Mouse (Mus musculus): Measurements from ENCODE around the gene Trp73. TPM values are rescaled to one million over a fixed set of nuclear protein-coding genes. Genes with fewer than 3 reads are reported as not detected.
A peak's percentile ranks its signal among the peaks of the same experiment; 100 is the strongest.

Trp73 gene
- polyA plus RNA-seq, 1 experiment from 2014 or later, result 0.75 TPM

DNA sequence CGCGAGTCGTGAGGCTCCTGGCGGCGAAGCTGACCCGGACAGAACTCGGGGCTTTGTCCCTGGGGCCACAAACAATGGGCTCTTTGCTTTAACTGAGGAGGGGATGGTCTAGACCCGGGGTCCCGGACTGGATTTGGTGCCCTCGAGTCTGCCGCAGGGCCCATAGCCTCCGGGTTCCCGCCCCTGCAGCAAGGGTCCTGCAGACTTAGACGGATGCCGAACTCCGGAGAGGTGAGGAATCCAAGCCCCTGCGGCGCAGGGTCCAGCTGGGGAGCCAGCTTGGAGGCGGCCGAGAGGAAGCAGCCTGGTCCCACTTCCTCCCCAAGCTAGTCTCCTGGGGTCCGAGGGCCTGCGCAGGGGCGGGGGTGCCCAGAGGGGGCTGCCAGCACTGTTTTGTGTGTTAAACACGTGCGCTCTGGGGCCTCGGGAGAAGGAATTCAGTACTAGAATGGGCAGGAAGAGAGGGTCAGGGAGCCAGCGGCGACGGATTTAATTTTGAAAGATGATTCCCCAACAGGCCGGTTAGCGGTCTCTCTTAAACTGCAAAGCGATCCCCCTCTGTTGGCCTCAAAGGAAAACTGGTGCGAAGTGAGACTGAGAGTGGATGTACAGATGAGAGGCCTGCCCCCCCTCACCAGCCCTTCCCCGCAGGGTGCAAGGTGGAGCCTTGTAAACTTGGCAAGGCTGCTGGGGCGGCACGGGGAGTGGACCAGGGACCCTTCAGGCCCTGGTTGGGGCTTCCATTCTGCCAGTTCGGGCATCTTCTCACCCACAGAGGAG is 31.3 kb upstream of the Trp73 start:
- Histone ChIP-seq H3K4me1 (ENCODE audit: control insufficient read depth, insufficient read depth, low read length) (peaks cover 26% of the 10 kb centered on the region), H3K9me3 (ENCODE audit: control insufficient read depth, low read length) (no peaks in the 10 kb centered on the region), H3K4me2 (ENCODE audit: low read depth, severe bottlenecking) (peak overlapping the region; percentile 98), H3K36me3 (ENCODE audit: control insufficient read depth, insufficient read depth, low read length) (no peaks in the 10 kb centered on the region), H3K4me3 (ENCODE audit: low read depth, low read length) (peak overlapping the region; percentile 71), H3K27me3 (ENCODE audit: control insufficient read depth, insufficient read depth, low read length) (peaks cover 11% of the 10 kb centered on the region; the same call in 1 of the 2 replicates), H3K27ac (replicated peaks; ENCODE audit: low read depth, low read length) (peak overlapping the region; percentile 70), H3K9ac (ENCODE audit: low read length) (peak overlapping the region; percentile 72)
- ATAC-seq (ENCODE audit: insufficient number of reproducible peaks, low FRiP score, low TSS enrichment, low read depth) (peak; percentile 32; the same call in 1 of the 2 replicates), DNase-seq (ENCODE audit: low spot score) (peak; percentile 71)
- 1% methylated on average over 37 of the region's 37 CpGs for WGBS

DNA sequence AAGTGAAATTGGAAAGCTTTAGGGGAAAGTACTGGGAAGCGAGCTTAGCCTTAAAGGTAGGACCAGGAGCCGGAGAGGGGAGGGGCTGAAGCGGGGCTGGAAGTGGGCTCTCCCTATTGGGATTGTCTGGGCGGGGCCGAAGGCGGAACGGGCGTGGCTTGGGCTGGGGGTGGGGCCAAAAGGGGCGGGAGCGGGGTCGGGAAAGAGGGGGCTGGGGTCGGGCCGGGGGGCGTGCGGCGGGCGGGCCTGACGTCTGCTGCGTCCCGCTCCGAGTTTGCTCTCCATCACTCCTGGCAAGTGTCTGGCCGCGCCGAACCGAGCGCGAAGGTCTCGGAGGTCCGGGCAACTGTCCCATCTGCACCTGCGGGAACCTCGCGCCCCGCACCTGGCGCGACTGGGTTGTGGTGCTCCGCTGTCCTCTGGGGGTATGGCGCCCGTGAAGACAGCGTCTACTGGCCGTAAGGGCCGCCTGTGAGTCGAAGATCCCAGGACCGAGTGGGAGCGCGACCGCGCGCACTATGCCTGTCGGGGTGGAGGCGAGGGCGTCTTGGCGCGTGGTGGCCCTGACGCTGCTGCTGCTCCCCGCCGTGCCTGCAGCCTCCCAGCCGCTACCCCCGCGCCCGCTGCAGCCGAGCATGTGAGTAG is 30.6 kb upstream of the Trp73 start, which contains the start of gene Megf6:
Gene Megf6, plus strand, starts transcription at position 225 of the 645 bp plus-strand sequence.
- H3K36me3 ChIP-seq (ENCODE audit: control insufficient read depth, insufficient read depth, low read length), result no peaks in the 10 kb centered on the region

DNA sequence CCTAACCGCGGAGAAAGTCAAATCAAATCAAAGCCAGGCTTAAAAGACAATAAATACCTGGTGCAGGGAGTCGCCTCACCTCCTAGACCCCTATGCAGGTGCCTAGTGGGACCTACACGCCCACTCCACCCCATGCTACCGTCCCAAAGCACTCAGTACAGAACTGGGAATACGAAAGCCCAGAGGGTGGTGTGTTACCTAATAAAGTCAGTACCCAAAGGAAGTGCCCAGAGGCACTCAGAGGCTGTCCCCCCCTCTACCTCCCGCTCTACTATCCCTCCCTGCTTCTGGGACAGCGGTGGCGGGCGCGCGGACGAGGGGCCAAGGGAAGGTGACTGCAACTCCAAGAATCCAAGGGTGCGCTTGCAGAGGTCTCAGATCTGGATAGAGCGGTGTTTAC is 30.0 kb upstream of the Trp73 start:
- peak; percentile 40; the same call in 1 of the 2 replicates for ATAC-seq (ENCODE audit: insufficient number of reproducible peaks, low FRiP score, low TSS enrichment, low read depth)
- peak overlapping the region; percentile 98 for H3K4me2 ChIP-seq (ENCODE audit: low read depth, severe bottlenecking)
- 0 out of 2 replicates have a peak overlapping the region, but pooled peaks have one; percentile 8 for H3K9ac ChIP-seq (ENCODE audit: low read length)
- no peaks in the 10 kb centered on the region for H3K36me3 ChIP-seq (ENCODE audit: control insufficient read depth, insufficient read depth, low read length)
- WGBS, result 1% methylated on average over 15 of the region's 15 CpGs
- H3K4me3 ChIP-seq (ENCODE audit: low read depth, low read length), result peak overlapping the region; percentile 71
- no peak for DNase-seq (ENCODE audit: low spot score)
- no peak overlapping the region for H3K27ac ChIP-seq (replicated peaks; ENCODE audit: low read depth, low read length)
- peaks cover 26% of the 10 kb centered on the region for H3K4me1 ChIP-seq (ENCODE audit: control insufficient read depth, insufficient read depth, low read length)
- H3K9me3 ChIP-seq (ENCODE audit: control insufficient read depth, low read length), result no peaks in the 10 kb centered on the region
- peaks cover 11% of the 10 kb centered on the region; the same call in 1 of the 2 replicates for H3K27me3 ChIP-seq (ENCODE audit: control insufficient read depth, insufficient read depth, low read length)

More for the DNA sequence above, 30.6 kb upstream of the Trp73 start, which contains the start of gene Megf6:
- WGBS, result under 1% methylated on average over 61 of the region's 61 CpGs
- peak within 1 kb of the TSS; percentile 70 for H3K27ac ChIP-seq (replicated peaks; ENCODE audit: low read depth, low read length)
- H3K9me3 ChIP-seq (ENCODE audit: control insufficient read depth, low read length), result no peaks in the 10 kb centered on the region
- H3K27me3 ChIP-seq (ENCODE audit: control insufficient read depth, insufficient read depth, low read length), result peaks cover 11% of the 10 kb centered on the region; the same call in 1 of the 2 replicates
- peak within 1 kb of the TSS; percentile 98 for H3K4me2 ChIP-seq (ENCODE audit: low read depth, severe bottlenecking)
- H3K4me3 ChIP-seq (ENCODE audit: low read depth, low read length), result peak within 1 kb of the TSS; percentile 71
- DNase-seq (ENCODE audit: low spot score) (peak; percentile 89), ATAC-seq (ENCODE audit: insufficient number of reproducible peaks, low FRiP score, low TSS enrichment, low read depth) (peak; percentile 80)
- peaks cover 26% of the 10 kb centered on the region for H3K4me1 ChIP-seq (ENCODE audit: control insufficient read depth, insufficient read depth, low read length)
- H3K9ac ChIP-seq (ENCODE audit: low read length), result peak within 1 kb of the TSS; percentile 72

DNA sequence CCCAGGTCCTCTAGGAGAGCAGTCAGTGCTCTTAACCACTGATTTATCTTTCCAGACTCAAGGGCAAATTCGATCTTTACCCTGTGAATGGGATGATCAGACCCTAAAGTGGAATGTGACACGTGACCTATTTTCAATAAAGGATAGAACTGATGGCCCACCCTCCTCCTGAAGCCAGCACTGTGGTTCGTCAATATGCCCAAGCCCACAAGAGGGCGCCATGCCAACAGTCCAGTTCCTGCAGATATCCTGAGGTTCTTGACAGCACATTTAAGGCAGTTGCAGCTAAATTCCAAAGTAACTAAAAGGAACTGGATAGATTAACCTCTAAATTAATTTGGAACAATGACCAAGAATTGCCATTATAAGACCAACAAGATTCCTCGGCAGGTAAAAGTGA is 27.0 kb upstream of the Trp73 start:
- ATAC-seq (ENCODE audit: insufficient number of reproducible peaks, low FRiP score, low TSS enrichment, low read depth) (no peak), DNase-seq (ENCODE audit: low spot score) (peak; percentile 80)
- H3K9me3 ChIP-seq (ENCODE audit: control insufficient read depth, low read length), result no peaks in the 10 kb centered on the region
- H3K4me3 ChIP-seq (ENCODE audit: low read depth, low read length), result no peak overlapping the region
- no peak overlapping the region for H3K27ac ChIP-seq (replicated peaks; ENCODE audit: low read depth, low read length)
- no peak overlapping the region for H3K4me2 ChIP-seq (ENCODE audit: low read depth, severe bottlenecking)
- no peak overlapping the region for H3K9ac ChIP-seq (ENCODE audit: low read length)
- no peaks in the 10 kb centered on the region for H3K36me3 ChIP-seq (ENCODE audit: control insufficient read depth, insufficient read depth, low read length)
- peaks cover 14% of the 10 kb centered on the region for H3K4me1 ChIP-seq (ENCODE audit: control insufficient read depth, insufficient read depth, low read length)
- WGBS, result 29% methylated on average over 5 of the region's 5 CpGs
- H3K27me3 ChIP-seq (ENCODE audit: control insufficient read depth, insufficient read depth, low read length), result peaks cover 11% of the 10 kb centered on the region; the same call in 1 of the 2 replicates

GRCm38 (mm10) chr4:154163296-154163695 is 23.3 kb upstream of the Trp73 start:
- no peak for ATAC-seq (ENCODE audit: insufficient number of reproducible peaks, low FRiP score, low TSS enrichment, low read depth)
- peak; percentile 89 for DNase-seq (ENCODE audit: low spot score)
- H3K36me3 ChIP-seq (ENCODE audit: control insufficient read depth, insufficient read depth, low read length), result no peaks in the 10 kb centered on the region; the same call in 1 of the 2 replicates
- no peak overlapping the region for H3K4me2 ChIP-seq (ENCODE audit: low read depth, severe bottlenecking)
- peaks cover 10% of the 10 kb centered on the region; the same call in 1 of the 2 replicates for H3K4me1 ChIP-seq (ENCODE audit: control insufficient read depth, insufficient read depth, low read length)
- no peak overlapping the region for H3K27ac ChIP-seq (replicated peaks; ENCODE audit: low read depth, low read length)
- no peak overlapping the region for H3K4me3 ChIP-seq (ENCODE audit: low read depth, low read length)
- no peak overlapping the region for H3K9ac ChIP-seq (ENCODE audit: low read length)
- WGBS, result 10% methylated on average over 7 of the region's 7 CpGs
- no peaks in the 10 kb centered on the region for H3K27me3 ChIP-seq (ENCODE audit: control insufficient read depth, insufficient read depth, low read length)
- no peaks in the 10 kb centered on the region for H3K9me3 ChIP-seq (ENCODE audit: control insufficient read depth, low read length)

DNA sequence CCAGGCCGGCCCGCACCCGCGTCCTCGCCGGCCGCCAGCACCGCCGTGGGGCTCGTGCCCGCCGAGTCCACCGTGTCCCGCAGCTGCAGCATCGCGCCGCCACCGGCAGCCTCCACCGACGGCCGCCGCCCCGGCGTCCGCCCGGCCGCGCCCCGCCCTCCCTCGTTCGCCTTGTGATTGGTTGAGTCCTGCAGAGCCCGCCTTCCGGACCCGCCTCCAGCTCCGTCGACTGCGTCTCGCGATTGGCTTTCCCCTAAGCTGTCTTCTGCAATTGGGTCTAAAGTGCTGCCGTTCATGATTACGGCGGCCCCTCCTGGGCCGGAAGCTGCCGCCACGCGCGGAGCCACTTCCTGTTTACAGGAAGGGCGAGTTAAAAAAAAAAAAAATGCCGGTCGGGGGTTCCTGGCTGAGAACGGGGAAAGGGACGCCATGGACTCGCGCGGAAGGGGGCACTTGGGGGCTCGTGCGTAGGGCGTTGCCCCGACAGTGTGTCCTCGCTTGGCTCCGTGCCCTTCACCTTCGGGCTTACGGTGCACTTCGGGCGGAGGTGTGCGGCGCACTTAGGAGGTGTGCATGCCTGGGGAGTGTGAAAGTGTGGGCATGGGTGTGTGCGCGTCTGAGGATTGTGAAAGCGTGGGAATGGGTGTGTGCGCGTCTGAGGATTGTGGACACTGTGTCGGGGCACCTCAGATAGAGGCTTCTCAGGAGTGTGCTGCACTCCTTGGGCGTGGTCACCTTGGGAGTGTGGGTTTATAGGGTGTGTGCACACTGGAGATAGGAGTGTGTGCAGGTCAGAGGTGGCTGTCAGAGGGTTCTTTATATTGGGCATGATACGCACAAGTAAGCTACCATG is 20.8 kb upstream of the Trp73 start, which contains the start of gene Tprgl:
Gene Tprgl, minus strand, starts transcription at position 129 of the 853 bp plus-strand sequence.
- Histone ChIP-seq H3K27me3 (ENCODE audit: control insufficient read depth, insufficient read depth, low read length) (no peaks in the 10 kb centered on the region), H3K27ac (replicated peaks; ENCODE audit: low read depth, low read length) (no peak within 1 kb of the TSS), H3K4me2 (ENCODE audit: low read depth, severe bottlenecking) (peak within 1 kb of the TSS; percentile 83), H3K36me3 (ENCODE audit: control insufficient read depth, insufficient read depth, low read length) (peaks cover 13% of the 10 kb centered on the region), H3K4me1 (ENCODE audit: control insufficient read depth, insufficient read depth, low read length) (peaks cover 10% of the 10 kb centered on the region; the same call in 1 of the 2 replicates), H3K4me3 (ENCODE audit: low read depth, low read length) (peak within 1 kb of the TSS; percentile 87), H3K9ac (ENCODE audit: low read length) (peak within 1 kb of the TSS; percentile 63), H3K9me3 (ENCODE audit: control insufficient read depth, low read length) (no peaks in the 10 kb centered on the region)
- 1% methylated on average over 70 of the region's 75 CpGs for WGBS
- peak; percentile 97 for DNase-seq (ENCODE audit: low spot score)
- ATAC-seq (ENCODE audit: insufficient number of reproducible peaks, low FRiP score, low TSS enrichment, low read depth), result peak; percentile 94

GRCm38 (mm10) chr4:154159961-154160537 is 20.0 kb upstream of the Trp73 start:
- H3K27me3 ChIP-seq (ENCODE audit: control insufficient read depth, insufficient read depth, low read length), result no peaks in the 10 kb centered on the region
- 3% methylated on average over 34 of the region's 47 CpGs for WGBS
- no peak overlapping the region for H3K27ac ChIP-seq (replicated peaks; ENCODE audit: low read depth, low read length)
- H3K4me1 ChIP-seq (ENCODE audit: control insufficient read depth, insufficient read depth, low read length), result peaks cover 10% of the 10 kb centered on the region; the same call in 1 of the 2 replicates
- H3K36me3 ChIP-seq (ENCODE audit: control insufficient read depth, insufficient read depth, low read length), result peaks cover 15% of the 10 kb centered on the region
- DNase-seq (ENCODE audit: low spot score) (no peak), ATAC-seq (ENCODE audit: insufficient number of reproducible peaks, low FRiP score, low TSS enrichment, low read depth) (peak; percentile 46)
- H3K9ac ChIP-seq (ENCODE audit: low read length), result peak overlapping the region; percentile 63
- peak overlapping the region; percentile 87 for H3K4me3 ChIP-seq (ENCODE audit: low read depth, low read length)
- H3K9me3 ChIP-seq (ENCODE audit: control insufficient read depth, low read length), result no peaks in the 10 kb centered on the region
- H3K4me2 ChIP-seq (ENCODE audit: low read depth, severe bottlenecking), result peak overlapping the region; percentile 82

Data from limb, embryonic 11.5 days (tissue).